Mouse (Mus musculus) limb, embryonic 11.5 days (tissue): ENCODE results near the gene Fas. TPM values are rescaled to one million over a fixed set of nuclear protein-coding genes. Genes with fewer than 3 reads are reported as not detected.

Source experiments
- ATAC-seq: fragments of 200-750 bp; cut with Nextera tagmentation; 2 replicates; pipeline ENCODE4 v1.8.0; 2017; ENCODE audit warnings: low read depth; ENCODE audit not compliant: insufficient number of reproducible peaks, low FRiP score, low TSS enrichment
- DNase-seq: peaks from one replicate; pipeline ENCODE4 v3.0.0-alpha.2; 2015; ENCODE audit warnings: low spot score
- H3K27ac ChIP-seq: fragments of 300-500 bp; sonication (generic); replicated peaks from 2 replicates; pipeline ENCODE4 v1.5.1; 2014; ENCODE audit warnings: low read depth, mild to moderate bottlenecking, low read length
- H3K27me3 ChIP-seq: fragments of 300-500 bp; sonication (generic); 2 replicates; pipeline ENCODE4 v1.6.1; 2014; ENCODE audit warnings: mild to moderate bottlenecking, low read length, mixed read lengths; ENCODE audit not compliant: control insufficient read depth, insufficient read depth
- H3K36me3 ChIP-seq: fragments of 300-500 bp; sonication (generic); 2 replicates; pipeline ENCODE4 v1.6.1; 2014; ENCODE audit warnings: mild to moderate bottlenecking, low read length, moderate library complexity, mixed read lengths; ENCODE audit not compliant: control insufficient read depth, insufficient read depth
- H3K4me1 ChIP-seq: fragments of 300-500 bp; sonication (generic); 2 replicates; pipeline ENCODE4 v1.6.1; 2014; ENCODE audit warnings: low read length, mixed read lengths; ENCODE audit not compliant: control insufficient read depth, insufficient read depth
- H3K4me2 ChIP-seq: fragments of 300-500 bp; sonication (generic); 2 replicates; pipeline ENCODE4 v1.6.1; 2014; ENCODE audit warnings: low read depth, mild to moderate bottlenecking, moderate library complexity; ENCODE audit not compliant: severe bottlenecking
- H3K4me3 ChIP-seq: fragments of 300-500 bp; sonication (generic); 2 replicates; pipeline ENCODE4 v1.5.1; 2014; ENCODE audit warnings: low read depth, low read length
- H3K9ac ChIP-seq: fragments of 300-500 bp; sonication (generic); 2 replicates; pipeline ENCODE4 v1.6.1; 2014; ENCODE audit warnings: mild to moderate bottlenecking, low read length
- H3K9me3 ChIP-seq: fragments of 300-500 bp; sonication (generic); 2 replicates; pipeline ENCODE4 v1.6.1; 2016; ENCODE audit warnings: low read length; ENCODE audit not compliant: control insufficient read depth
- WGBS: fragments of 180-500 bp; shearing (Covaris S2); extraction: QIAGEN DNeasy Blood & Tissue Kit; methylation state at CpG from one replicate; pipeline ENCODE4 v1.1.7; 2014; 5-methylcytosine and 5-hydroxymethylcytosine counted together
- polyA plus RNA-seq: library from polyadenylated mRNA; unstranded; fragments of >200 nt; fragmentation: Nextera tagmentation; extraction: Ambion mirVana; gene quantifications from 2 replicates; pipeline ENCODE4 v1.2.1, GENCODE M21; 2014

Gene Fas
- polyA plus RNA-seq, 1 experiment from 2014 or later: 0.72 TPM

- WGBS: 87% methylated on average over 13 of the region's 13 CpGs
- no peak for ATAC-seq
- no peaks in the 10 kb centered on the region for H3K36me3 ChIP-seq
- H3K4me2 ChIP-seq: no peak overlapping the region
- no peak for DNase-seq
- H3K27ac ChIP-seq: no peak overlapping the region
- no peaks in the 10 kb centered on the region; the same call in 1 of the 2 replicates for H3K4me1 ChIP-seq
- H3K4me3 ChIP-seq: no peak overlapping the region
- no peaks in the 10 kb centered on the region for H3K9me3 ChIP-seq
- H3K27me3 ChIP-seq: no peaks in the 10 kb centered on the region
- H3K9ac ChIP-seq: no peak overlapping the region
Measured at GRCm38 (mm10) chr19:34287656-34288415, 2.6 kb upstream of the Fas start.

- DNase-seq (no peak), ATAC-seq (no peak)
- Histone ChIP-seq H3K27me3 (no peaks in the 10 kb centered on the region), H3K9me3 (no peaks in the 10 kb centered on the region), H3K4me1 (no peaks in the 10 kb centered on the region; the same call in 1 of the 2 replicates), H3K9ac (no peak overlapping the region), H3K4me2 (no peak overlapping the region), H3K4me3 (no peak overlapping the region), H3K36me3 (no peaks in the 10 kb centered on the region), H3K27ac (no peak overlapping the region)
- WGBS: 100% methylated on average over 1 of the region's 1 CpGs
Measured at GRCm38 (mm10) chr19:34288696-34289095, 1.8 kb upstream of the Fas start.

GRCm38 (mm10) chr19:34290872-34291341 is 441 bp downstream of the Fas start:
- ATAC-seq: peak; percentile 13; the same call in 1 of the 2 replicates
- 12% methylated on average over 15 of the region's 15 CpGs for WGBS
- Histone ChIP-seq H3K27me3 (no peaks in the 10 kb centered on the region), H3K4me2 (peak overlapping the region; percentile 87), H3K4me3 (peak overlapping the region; percentile 30), H3K36me3 (no peaks in the 10 kb centered on the region), H3K27ac (no peak overlapping the region), H3K9ac (no peak overlapping the region), H3K9me3 (no peaks in the 10 kb centered on the region), H3K4me1 (no peaks in the 10 kb centered on the region; the same call in 1 of the 2 replicates)
- no peak for DNase-seq

GRCm38 (mm10) chr19:34291379-34291778 is 913 bp downstream of the Fas start:
- Histone ChIP-seq H3K9ac (no peak overlapping the region), H3K4me3 (no peak overlapping the region), H3K4me1 (no peaks in the 10 kb centered on the region; the same call in 1 of the 2 replicates), H3K9me3 (no peaks in the 10 kb centered on the region), H3K27ac (no peak overlapping the region), H3K36me3 (no peaks in the 10 kb centered on the region), H3K27me3 (no peaks in the 10 kb centered on the region), H3K4me2 (no peak overlapping the region)
- WGBS: 57% methylated on average over 8 of the region's 8 CpGs
- ATAC-seq (no peak), DNase-seq (no peak)

- H3K36me3 ChIP-seq: no peaks in the 10 kb centered on the region
- H3K27ac ChIP-seq: no peak overlapping the region
- no peak overlapping the region for H3K9ac ChIP-seq
- H3K27me3 ChIP-seq: no peaks in the 10 kb centered on the region
- DNase-seq: no peak
- no peaks in the 10 kb centered on the region for H3K9me3 ChIP-seq
- no peak overlapping the region for H3K4me2 ChIP-seq
- WGBS: 74% methylated on average over 5 of the region's 5 CpGs
- H3K4me1 ChIP-seq: no peaks in the 10 kb centered on the region; the same call in 1 of the 2 replicates
- no peak overlapping the region for H3K4me3 ChIP-seq
- ATAC-seq: no peak
Measured at GRCm38 (mm10) chr19:34291956-34292355, 1.5 kb downstream of the Fas start.

- no peaks in the 10 kb centered on the region for H3K9me3 ChIP-seq
- H3K36me3 ChIP-seq: no peaks in the 10 kb centered on the region
- H3K27me3 ChIP-seq: no peaks in the 10 kb centered on the region
- 82% methylated on average over 2 of the region's 2 CpGs for WGBS
- no peak overlapping the region for H3K4me3 ChIP-seq
- H3K9ac ChIP-seq: no peak overlapping the region
- ATAC-seq: no peak
- no peak for DNase-seq
- H3K27ac ChIP-seq: no peak overlapping the region
- H3K4me1 ChIP-seq: no peaks in the 10 kb centered on the region; the same call in 1 of the 2 replicates
- H3K4me2 ChIP-seq: no peak overlapping the region
Measured at GRCm38 (mm10) chr19:34292701-34293100, 2.2 kb downstream of the Fas start.

- Histone ChIP-seq H3K27ac (no peak overlapping the region), H3K9ac (no peak overlapping the region), H3K36me3 (no peaks in the 10 kb centered on the region), H3K4me2 (no peak overlapping the region), H3K9me3 (no peaks in the 10 kb centered on the region), H3K4me3 (no peak overlapping the region), H3K4me1 (no peaks in the 10 kb centered on the region; the same call in 1 of the 2 replicates), H3K27me3 (no peaks in the 10 kb centered on the region)
- no peak for DNase-seq
- 76% methylated on average over 3 of the region's 3 CpGs for WGBS
- ATAC-seq: no peak
Measured at GRCm38 (mm10) chr19:34293376-34293947, 3.0 kb downstream of the Fas start.

- H3K27me3 ChIP-seq: no peaks in the 10 kb centered on the region
Measured at GRCm38 (mm10) chr19:34295442-34295841, 5.0 kb downstream of the Fas start.

More at GRCm38 (mm10) chr19:34295442-34295841, 5.0 kb downstream of the Fas start:
- Histone ChIP-seq H3K4me1 (no peaks in the 10 kb centered on the region; the same call in 1 of the 2 replicates), H3K4me2 (no peak overlapping the region), H3K36me3 (no peaks in the 10 kb centered on the region), H3K9ac (no peak overlapping the region), H3K4me3 (no peak overlapping the region), H3K9me3 (no peaks in the 10 kb centered on the region), H3K27ac (no peak overlapping the region)
- WGBS: 57% methylated on average over 6 of the region's 6 CpGs
- ATAC-seq (no peak), DNase-seq (no peak)
